Mouse (Mus musculus) ES-CJ7 (cell line): ENCODE data around the gene Slc34a3.

Experiments
- DNase-seq: peaks from one replicate; pipeline ENCODE4 v3.0.0; 2011; ENCODE audit warnings: low read depth, low spot score

Slc34a3 gene

GRCm38 (mm10) chr2:25252331-25252730 lies 18.2 kb upstream of the Slc34a3 start:
- peak; percentile 44 for DNase-seq

DNA sequence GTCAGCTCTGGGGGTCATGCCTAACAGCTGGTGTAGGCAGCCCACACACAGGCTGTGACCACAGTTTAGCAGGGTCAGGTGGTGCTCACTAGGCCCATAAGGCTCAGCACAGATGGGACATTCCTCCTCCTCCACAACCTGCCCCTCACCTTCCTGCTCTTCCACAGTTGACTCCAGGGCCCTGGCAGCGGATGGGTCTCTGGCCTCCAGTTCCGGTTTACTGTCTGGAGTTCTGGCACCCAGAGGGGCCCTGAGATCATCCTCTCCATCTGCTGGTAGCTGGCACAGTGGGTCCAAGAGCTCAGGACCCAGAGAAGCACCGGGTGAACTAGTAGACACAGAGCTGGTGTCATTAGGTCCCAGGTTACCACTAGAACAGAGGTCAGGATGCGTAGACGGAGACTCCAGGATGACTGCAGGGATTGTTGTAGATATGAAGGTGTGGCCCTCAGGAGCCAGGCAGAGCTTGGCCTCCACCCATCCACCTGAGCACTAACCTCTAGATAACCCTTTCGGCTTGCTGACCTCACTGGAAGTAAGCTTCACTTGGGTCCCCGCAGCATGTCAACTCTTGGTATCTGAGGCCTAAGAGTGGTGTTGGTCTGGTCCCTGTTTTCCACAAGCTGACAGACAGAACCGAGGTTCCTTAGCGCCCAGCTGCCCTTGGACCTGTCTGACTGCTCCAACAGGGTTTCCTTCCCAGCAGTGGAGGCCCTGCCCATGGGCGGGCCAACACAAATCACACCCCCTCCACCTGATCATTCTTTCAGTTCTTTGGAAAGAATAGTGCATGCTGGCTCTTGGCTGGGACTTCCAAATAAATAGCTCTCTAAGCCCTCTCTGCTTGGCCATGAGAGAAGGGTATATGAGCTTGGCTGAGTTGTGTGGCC lies 12.3 kb upstream of the Slc34a3 start, which contains the start of gene AL732309.1:
Gene AL732309.1 (minus strand): TSS at position 681 of the 890 bp plus-strand sequence.
- DNase-seq: no peak

- no peak for DNase-seq
Measured at GRCm38 (mm10) chr2:25244144-25244543, 10.0 kb upstream of the Slc34a3 start.

DNA sequence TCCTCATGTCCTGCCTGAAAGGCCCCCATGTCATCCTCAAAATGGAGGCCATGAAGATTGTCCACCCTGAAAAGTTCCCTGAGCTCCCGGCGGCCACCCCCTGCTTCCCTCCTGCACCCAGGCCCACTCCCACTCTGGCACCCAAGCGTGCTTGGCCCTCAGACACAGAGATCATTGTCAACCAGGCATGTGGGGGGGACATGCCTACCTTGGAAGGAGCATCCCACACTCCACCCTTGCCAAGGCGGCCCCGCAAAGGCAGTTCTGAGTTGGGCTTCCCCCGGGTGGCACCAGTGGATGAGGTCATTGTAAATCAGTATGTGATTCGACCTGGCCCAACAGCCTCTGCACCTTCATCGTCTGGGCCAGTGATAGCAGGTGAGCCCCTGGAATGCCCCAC lies 9.2 kb upstream of the Slc34a3 start:
- no peak for DNase-seq

DNA sequence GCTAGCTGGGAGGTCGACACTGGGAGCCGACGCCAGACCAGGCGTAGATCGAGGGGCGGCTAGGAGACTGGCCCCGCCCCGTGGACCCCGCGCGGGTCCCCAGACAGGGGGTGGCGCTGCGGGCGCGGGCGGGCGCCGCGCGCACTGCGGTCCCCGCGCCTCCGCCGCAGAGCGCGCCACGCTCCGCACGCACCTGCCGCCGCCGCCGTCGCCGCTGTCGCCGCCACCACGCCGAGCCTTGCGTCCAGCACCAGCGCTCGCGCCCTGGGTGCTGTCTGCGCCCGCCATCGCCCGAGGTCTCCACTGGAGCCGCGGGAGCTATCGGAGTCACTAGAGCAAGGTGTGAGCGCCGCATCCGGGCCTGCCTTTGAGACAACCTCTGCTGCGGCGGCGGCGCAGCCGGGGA lies 7.9 kb upstream of the Slc34a3 start, which contains the start of the genes Rnf208 and Cysrt1:
Gene Rnf208 (plus strand): TSS at position 155 of the 406 bp plus-strand sequence.
Gene Cysrt1 (minus strand): TSS at position 352 of the 406 bp plus-strand sequence.
- DNase-seq: no peak

- DNase-seq: peak; percentile 47
Measured at GRCm38 (mm10) chr2:25241438-25241775, 7.2 kb upstream of the Slc34a3 start.

DNA sequence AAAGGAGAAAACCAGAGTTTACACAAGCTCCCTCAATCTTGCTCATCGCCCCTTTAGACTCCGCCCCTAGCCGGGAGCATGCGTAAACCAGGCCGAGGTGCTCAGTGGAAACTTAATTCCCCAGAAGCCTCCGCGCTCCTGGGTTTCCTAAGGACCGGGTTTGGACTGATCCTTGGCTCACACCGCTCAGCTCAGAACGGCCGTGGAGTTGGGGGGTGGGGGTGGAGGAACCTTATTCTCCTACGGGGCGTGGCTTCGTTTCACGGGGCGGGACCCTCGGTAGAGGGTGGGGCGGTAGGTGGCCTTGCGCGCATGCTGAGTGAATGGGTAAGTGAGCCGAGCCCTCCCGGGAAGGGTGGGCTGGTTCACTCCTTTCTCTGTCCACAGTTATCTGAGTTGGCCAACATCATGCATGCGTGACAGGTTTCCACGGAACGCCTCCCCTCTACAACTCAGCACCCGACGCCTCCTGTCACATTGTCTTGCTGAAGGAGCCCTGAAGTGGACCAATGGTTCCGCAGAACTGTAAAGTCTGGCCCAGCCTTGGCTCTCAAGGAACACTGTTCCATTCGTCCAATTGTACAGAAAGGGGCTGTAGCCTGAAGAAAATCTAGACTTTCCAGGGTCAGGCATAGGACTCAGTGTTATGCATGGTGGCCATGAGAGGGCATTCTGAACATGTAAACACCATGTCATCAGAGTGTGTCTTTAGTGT lies 6.7 kb upstream of the Slc34a3 start:
- peak; percentile 97 for DNase-seq

GRCm38 (mm10) chr2:25240310-25240709 lies 6.1 kb upstream of the Slc34a3 start:
- no peak for DNase-seq

GRCm38 (mm10) chr2:25239766-25240165 lies 5.6 kb upstream of the Slc34a3 start:
- DNase-seq: no peak

GRCm38 (mm10) chr2:25238106-25238505 lies 3.9 kb upstream of the Slc34a3 start:
- DNase-seq: no peak

DNA sequence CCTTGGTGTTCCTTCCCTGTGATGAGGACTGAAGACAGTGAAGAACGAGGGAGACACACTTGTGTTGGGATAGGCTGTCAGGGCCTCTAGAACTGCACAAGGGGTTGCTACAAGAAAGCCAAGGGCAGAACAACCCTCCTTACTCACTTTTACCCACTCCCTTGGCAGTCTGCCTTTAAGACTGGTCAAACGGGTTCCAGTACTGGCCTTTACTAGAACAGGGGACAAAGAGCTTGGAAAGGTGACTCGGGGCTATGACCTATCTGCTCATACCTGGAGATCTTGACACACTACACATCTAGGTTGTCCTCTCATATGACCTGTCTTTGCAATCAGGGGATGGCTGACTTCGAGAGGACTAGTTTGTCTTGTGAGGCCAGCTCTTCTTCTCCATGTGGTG lies 3.4 kb upstream of the Slc34a3 start:
- no peak for DNase-seq

- no peak for DNase-seq
Measured at GRCm38 (mm10) chr2:25236614-25237013, 2.5 kb upstream of the Slc34a3 start, which contains the start of gene Rnf224. Gene Rnf224, minus strand, starts transcription at chr2:25236787.

- no peak for DNase-seq
Measured at GRCm38 (mm10) chr2:25234551-25235220, 522 bp upstream of the Slc34a3 start.

DNA sequence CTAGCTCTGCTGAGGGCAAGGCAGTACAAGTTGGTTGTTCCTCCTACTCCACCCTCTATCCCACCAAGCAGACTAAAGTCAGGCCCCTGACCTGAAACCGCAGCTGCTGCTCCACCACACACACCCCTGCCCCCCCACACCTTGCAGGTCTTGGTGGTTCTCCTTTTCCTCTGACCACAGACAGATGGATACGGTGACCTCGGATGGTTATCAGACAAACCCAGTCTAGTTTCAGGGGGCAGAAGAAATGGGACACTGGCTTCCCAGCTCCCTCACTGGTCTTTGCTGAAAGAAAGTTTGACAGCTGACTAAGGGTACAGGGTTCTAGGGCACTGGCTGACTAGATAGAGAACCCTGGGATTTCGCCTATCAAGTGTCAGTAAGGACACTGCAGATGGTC lies 743 bp downstream of the Slc34a3 start:
- DNase-seq: no peak

- DNase-seq: peak; percentile 45
Measured at GRCm38 (mm10) chr2:25231038-25231437, 3.1 kb downstream of the Slc34a3 start.

DNA sequence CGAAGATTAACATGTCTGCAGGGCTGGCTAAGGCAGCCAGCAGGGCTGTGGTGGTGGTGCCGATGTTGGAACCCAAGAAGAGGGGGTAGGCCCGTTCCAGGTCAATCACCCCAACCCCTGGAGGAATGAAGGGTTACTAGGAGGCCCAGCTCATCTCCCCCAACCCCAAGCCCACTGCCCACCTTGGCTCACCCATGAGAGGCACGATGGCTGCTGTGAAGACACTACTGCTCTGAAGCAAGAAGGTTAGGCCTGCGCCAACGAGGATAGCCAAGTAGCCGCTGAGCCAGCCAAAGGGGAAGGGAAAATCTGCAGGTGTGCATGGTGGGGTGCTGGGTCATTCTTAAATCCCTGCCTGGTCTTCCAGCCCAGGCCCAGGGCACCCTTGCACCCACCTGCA lies 3.6 kb downstream of the Slc34a3 start:
- no peak for DNase-seq

GRCm38 (mm10) chr2:25229582-25229981 lies 4.6 kb downstream of the Slc34a3 start:
- DNase-seq: no peak

DNA sequence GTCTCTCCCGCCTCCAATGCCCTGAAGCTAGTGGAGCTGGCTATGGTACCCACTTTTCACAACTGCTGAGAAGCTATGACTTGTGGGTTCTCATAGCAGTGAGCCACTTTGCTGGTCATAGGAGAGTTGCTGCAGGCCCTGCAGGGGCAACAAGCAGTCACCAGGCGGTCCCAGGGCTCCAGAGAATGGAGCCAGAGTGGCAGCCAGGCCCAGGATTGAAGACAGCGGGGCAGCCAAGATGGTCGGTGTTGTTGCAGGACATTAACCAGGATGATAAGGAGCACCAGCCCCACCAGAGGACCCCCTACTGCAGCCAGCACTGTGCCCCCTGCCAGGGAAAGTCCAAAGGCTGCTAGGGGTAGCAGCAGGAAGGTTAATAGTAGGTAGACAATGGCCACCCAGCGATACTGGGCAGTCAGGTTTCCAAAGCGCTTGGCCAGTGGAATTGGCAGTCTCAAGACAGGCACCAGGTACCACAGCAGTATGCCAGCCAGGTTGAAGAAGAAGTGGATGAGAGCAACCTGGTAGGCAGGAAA lies 5.1 kb downstream of the Slc34a3 start:
- no peak for DNase-seq

GRCm38 (mm10) chr2:25228431-25228889 lies 5.7 kb downstream of the Slc34a3 start:
- peak; percentile 95 for DNase-seq

GRCm38 (mm10) chr2:25227406-25227805 lies 6.8 kb downstream of the Slc34a3 start:
- DNase-seq: no peak

- no peak for DNase-seq
Measured at GRCm38 (mm10) chr2:25226864-25227263, 7.3 kb downstream of the Slc34a3 start.
